Mouse (Mus musculus): ENCODE results near the gene Prkd3.

GRCm38 (mm10) chr17:78998130-78998529 lies 22.5 kb downstream of the Prkd3 start:
- no peak for TF ChIP-seq CTCF (IDR thresholded peaks at IDR 0.05; ENCODE audit: low read depth, low read length)
- no peak for TF ChIP-seq TAL1 (conservative IDR thresholded peaks at IDR 0.05; ENCODE audit: low read depth, low read length)
- TF ChIP-seq POLR2AphosphoS5 (IDR thresholded peaks at IDR 0.05; ENCODE audit: insufficient replicate concordance, low read depth, low read length): no peak
